Mouse (Mus musculus) liver, postnatal 0 days (tissue): ENCODE data around the gene Mgat3.

Source experiments
- CTCF ChIP-seq: sonication (generic); IDR thresholded peaks from 2 replicates; pipeline ENCODE4 v1.5.1; 2016; ENCODE audit warnings: antibody characterized with exemption, low read depth
- EP300 ChIP-seq: IDR thresholded peaks from 2 replicates; pipeline ENCODE4 v1.6.1; 2016; ENCODE audit warnings: antibody characterized with exemption, low read depth, mild to moderate bottlenecking

DNA sequence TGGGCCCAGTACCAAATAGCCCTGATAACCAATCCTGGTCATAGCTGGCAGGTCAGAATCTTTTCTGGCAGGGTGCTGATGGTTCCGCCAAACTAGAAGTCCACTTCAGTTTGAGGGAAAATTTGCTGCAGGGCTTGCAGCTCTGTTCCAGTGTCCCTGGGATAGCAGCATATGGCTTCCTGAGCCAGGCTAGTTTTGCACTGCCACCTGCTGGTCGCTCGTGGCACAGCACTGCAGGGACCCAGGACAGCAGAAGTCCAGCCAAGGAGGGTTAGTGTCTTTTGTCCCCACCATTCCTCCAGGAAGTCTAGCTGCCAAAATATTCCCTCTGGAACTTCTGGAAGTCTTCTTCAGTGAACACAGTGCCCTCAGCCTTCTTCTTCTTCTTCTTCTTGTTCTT, 87.2 kb downstream of the Mgat3 start:
- peak; percentile 98 for TF ChIP-seq CTCF
- no peak for TF ChIP-seq EP300
